Mouse (Mus musculus): ENCODE measurements at regions not wholly inside any gene's neighbourhood (a gene's known extent, or its start where the extent isn't known, plus 50 kb on each side); places are given as distances from the start of the nearest gene placed in this dataset.

- Histone ChIP-seq H3K36me3 (no peaks in the 10 kb centered on the region), H3K9ac (no peak overlapping the region), H3K27me3 (no peaks in the 10 kb centered on the region), H3K4me1 (no peaks in the 10 kb centered on the region), H3K4me3 (no peak overlapping the region), H3K4me2 (replicated peaks) (no peak overlapping the region), H3K27ac (no peak overlapping the region), H3K9me3 (replicated peaks) (no peaks in the 10 kb centered on the region)
- ATAC-seq (ENCODE audit: low FRiP score), result no peak
- 76% methylated on average over 2 of the region's 2 CpGs for WGBS
These were observed 1555.4 kb upstream of the Map3k7 start for GRCm38 (mm10) chr4:30408525-30408924.

- Histone ChIP-seq H3K9me3 (replicated peaks) (no peaks in the 10 kb centered on the region), H3K4me1 (no peaks in the 10 kb centered on the region), H3K36me3 (no peaks in the 10 kb centered on the region), H3K27ac (no peak overlapping the region), H3K4me3 (no peak overlapping the region), H3K27me3 (no peaks in the 10 kb centered on the region), H3K4me2 (replicated peaks) (no peak overlapping the region), H3K9ac (no peak overlapping the region)
- ATAC-seq (ENCODE audit: low FRiP score), result no peak
- 61% methylated on average over 6 of the region's 6 CpGs for WGBS
These were observed 1516.3 kb upstream of the Map3k7 start for GRCm38 (mm10) chr4:30447644-30448043.

DNA sequence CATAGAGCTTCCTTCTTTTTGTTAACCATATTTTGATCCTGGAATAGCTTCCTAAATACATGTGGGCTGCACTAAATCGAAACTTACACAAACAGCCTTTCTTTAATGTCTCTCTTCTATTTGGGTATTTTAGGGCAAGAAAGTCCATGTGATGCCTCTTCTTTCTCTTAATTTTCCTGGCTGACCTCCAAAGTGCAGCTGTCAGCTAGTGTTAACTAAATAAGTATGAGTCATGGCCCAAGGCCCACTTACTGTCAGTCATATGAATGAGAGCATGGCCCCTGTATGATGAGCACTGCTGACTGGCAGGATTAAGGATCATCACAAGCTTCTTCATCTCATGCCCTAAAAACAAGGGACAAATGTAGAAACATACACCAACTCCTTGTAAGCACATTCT, 1513.5 kb upstream of the Map3k7 start:
- ATAC-seq (ENCODE audit: low FRiP score), result no peak
- Histone ChIP-seq H3K9me3 (replicated peaks) (no peaks in the 10 kb centered on the region), H3K27me3 (no peaks in the 10 kb centered on the region), H3K4me1 (no peaks in the 10 kb centered on the region), H3K9ac (no peak overlapping the region), H3K4me3 (no peak overlapping the region), H3K27ac (no peak overlapping the region), H3K36me3 (no peaks in the 10 kb centered on the region), H3K4me2 (replicated peaks) (no peak overlapping the region)
- 91% methylated on average over 1 of the region's 1 CpGs for WGBS

DNA sequence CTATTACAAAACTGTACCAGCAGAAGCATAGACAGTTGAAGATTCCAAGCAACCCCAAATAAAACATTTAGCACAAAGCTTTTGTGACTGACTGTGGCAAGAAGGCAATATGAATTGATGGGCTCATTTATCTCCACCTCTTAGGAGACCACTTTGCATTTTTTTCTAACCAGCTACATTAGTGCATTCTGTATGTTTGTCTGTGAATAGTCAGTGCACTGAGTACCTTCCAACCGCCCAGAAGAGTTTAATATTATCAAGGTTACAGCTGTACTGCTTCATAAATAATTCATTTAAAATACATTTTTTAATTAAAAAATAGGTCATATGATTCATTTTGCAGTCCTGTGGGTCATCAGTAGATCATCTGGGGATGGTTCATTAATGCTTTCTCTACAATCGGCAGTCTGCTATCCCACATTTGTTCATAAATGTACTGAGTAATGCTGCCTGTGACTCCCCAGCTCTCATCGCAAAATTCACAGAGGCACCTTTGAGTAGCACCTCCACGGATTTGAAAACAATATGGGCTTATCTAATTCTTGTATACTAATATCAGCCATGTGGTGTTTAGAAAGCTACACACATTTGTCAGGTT, 1496.5 kb upstream of the Map3k7 start:
- Histone ChIP-seq H3K27me3 (no peaks in the 10 kb centered on the region), H3K27ac (no peak overlapping the region), H3K4me1 (no peaks in the 10 kb centered on the region), H3K9me3 (replicated peaks) (no peaks in the 10 kb centered on the region), H3K36me3 (no peaks in the 10 kb centered on the region), H3K4me3 (no peak overlapping the region), H3K9ac (no peak overlapping the region), H3K4me2 (replicated peaks) (no peak overlapping the region)
- 75% methylated on average over 4 of the region's 4 CpGs for WGBS
- ATAC-seq (ENCODE audit: low FRiP score), result peak; percentile 68; the same call in 1 of the 2 replicates

DNA sequence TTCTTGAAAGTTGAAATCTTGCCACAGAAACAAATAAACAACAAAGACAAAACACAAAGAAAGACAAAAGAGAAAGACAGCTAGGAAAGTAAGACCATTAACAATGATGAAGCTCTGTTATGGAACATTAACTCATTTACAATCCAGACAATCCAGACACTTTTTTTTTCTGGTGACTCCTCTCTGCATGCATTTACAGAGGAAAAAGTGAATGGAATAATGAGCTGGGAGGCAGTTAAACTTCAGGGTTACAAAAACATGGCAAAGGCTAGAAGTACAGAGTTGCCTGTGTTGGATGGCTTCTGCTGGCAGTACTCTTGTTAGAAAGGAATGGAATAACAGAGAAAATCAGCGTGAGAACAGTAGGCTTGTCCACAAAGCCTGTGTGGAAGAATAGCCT, 1487.3 kb upstream of the Map3k7 start:
- Histone ChIP-seq H3K4me3 (no peak overlapping the region), H3K4me1 (no peaks in the 10 kb centered on the region), H3K9ac (no peak overlapping the region), H3K9me3 (replicated peaks) (no peaks in the 10 kb centered on the region), H3K27me3 (no peaks in the 10 kb centered on the region), H3K36me3 (no peaks in the 10 kb centered on the region), H3K27ac (no peak overlapping the region), H3K4me2 (replicated peaks) (no peak overlapping the region)
- 7% methylated on average over 1 of the region's 1 CpGs for WGBS
- no peak for ATAC-seq (ENCODE audit: low FRiP score)

- Histone ChIP-seq H3K4me3 (no peak overlapping the region), H3K9me3 (replicated peaks) (no peaks in the 10 kb centered on the region), H3K9ac (no peak overlapping the region), H3K36me3 (no peaks in the 10 kb centered on the region), H3K4me1 (no peaks in the 10 kb centered on the region; the same call in 1 of the 2 replicates), H3K27ac (no peak overlapping the region), H3K4me2 (replicated peaks) (no peak overlapping the region), H3K27me3 (no peaks in the 10 kb centered on the region)
- 13% methylated on average over 1 of the region's 1 CpGs for WGBS
- ATAC-seq (ENCODE audit: low FRiP score), result peak; percentile 60; the same call in 1 of the 2 replicates
These were observed 1463.7 kb upstream of the Map3k7 start for GRCm38 (mm10) chr4:30500067-30500670.
